Mouse (Mus musculus) thymus, postnatal 10 days (tissue): ENCODE results near the gene Cntn3.

Experiments used
- DNase-seq, 2 experiments: peaks; one replicate each; pipeline ENCODE4 v3.0.0; 2021; ENCODE audit warnings: low spot score in 2 of 2

Cntn3 gene

GRCm38 (mm10) chr6:102478320-102479080, 94.4 kb downstream of the Cntn3 start:
- no peak for DNase-seq

DNA sequence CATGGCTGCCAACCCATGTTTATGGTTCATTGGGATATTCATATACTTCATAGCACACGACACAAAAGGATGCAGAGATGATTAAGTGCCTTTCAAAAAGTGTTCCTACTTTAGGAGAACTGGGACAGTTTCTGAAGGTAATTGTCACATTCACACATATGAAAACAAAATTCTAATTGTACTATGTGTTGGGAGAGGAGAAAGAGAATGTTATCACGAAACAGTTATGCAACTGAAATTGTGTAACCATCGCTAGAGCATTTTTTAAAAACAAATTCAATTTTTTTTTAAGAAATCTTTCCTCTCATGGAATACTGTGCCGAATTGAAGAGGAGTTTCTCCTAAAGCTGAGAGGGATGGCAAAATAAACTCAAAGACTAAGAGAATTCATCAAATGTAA, 134.5 kb downstream of the Cntn3 start:
- no peak for DNase-seq

DNA sequence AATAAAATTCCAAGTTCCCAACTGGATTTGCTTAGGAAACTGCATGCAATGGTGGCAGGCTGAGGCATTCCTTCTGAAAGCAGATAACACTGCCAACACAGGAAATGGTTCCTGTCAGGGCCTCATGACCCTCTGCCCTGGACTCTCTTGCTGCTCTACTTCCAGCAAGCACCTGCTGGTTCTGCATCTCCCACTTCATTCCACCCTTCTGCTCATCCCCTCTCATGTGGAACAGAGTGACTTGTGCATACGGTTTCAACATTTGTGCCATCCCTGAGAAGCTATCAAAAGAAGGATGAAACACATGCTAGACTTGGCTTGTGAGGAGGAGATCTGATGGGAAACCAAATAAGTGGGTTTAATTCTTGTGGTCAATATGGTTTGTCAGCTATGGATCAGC, 145.4 kb downstream of the Cntn3 start:
- DNase-seq, result no peak

DNA sequence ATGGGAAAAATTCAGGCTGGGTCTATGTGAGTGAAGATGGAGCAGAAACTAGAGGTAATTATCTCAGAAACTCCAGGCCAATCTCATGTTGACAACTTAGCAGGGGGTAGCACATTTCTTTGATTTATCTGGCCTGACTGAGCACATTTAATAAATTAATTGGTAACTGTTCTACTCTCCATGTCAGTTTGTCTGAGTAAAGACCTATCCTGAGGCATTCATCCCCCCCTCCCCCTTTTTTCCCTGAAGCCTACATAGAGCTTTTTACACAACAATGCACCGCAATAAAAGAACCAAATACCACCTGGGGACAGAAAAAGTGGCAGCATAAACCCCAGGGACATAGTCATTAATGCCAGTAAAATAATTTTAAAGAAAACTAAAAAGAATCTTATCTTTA, 151.1 kb downstream of the Cntn3 start:
- DNase-seq, result no peak

GRCm38 (mm10) chr6:102388590-102388989, 184.3 kb downstream of the Cntn3 start:
- DNase-seq, result no peak

DNA sequence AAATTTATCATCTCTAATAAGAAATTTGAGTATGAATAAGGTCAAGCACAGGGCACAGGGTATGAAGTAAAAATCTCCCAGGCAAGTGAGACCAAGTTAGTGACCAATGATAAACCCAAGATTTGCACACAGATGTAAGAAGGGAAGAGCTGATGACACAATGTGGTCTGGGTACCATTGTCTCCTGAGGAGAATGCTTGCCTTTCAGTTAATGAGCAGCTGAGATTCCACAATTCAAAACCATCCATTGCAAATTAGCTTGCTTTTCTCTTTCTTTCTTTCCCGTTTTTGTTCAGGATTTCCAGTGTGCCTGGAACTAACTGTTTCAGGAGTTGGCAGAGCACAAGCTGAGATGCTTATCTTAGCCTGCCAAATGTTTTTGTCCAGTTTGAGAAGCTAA, 200.8 kb downstream of the Cntn3 start:
- no peak for DNase-seq

- DNase-seq, result no peak
Measured at GRCm38 (mm10) chr6:102363880-102364279, 209.0 kb downstream of the Cntn3 start.

GRCm38 (mm10) chr6:102363291-102363832, 209.5 kb downstream of the Cntn3 start:
- no peak for DNase-seq

- no peak for DNase-seq
Measured at GRCm38 (mm10) chr6:102332144-102332543, 240.8 kb downstream of the Cntn3 start.

- DNase-seq, result no peak
Measured at GRCm38 (mm10) chr6:102326711-102327110, 246.2 kb downstream of the Cntn3 start.

GRCm38 (mm10) chr6:102322614-102323284, 250.2 kb downstream of the Cntn3 start:
- DNase-seq, result no peak

- DNase-seq, result no peak
Measured at GRCm38 (mm10) chr6:102319755-102320154, 253.1 kb downstream of the Cntn3 start.

DNA sequence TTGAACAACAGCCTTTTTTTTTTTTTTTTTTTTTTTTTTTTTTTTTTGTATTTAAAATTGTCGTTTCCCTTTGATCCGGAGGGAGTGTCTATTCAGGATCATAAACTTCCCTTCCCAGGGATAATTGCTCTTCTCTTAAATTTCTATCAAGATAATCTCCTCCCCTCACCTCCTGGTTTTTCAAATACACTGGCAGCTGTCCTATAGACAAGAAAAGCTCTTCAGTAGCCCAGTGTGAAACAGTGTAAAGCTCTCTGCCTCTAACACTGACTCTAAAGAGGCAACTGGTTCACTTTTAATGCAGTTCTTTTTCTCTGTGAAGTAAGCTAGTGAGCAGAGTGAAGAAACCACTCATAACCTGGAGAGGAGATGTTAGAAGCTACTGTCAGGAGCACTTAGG, 290.0 kb downstream of the Cntn3 start:
- DNase-seq, result no peak

DNA sequence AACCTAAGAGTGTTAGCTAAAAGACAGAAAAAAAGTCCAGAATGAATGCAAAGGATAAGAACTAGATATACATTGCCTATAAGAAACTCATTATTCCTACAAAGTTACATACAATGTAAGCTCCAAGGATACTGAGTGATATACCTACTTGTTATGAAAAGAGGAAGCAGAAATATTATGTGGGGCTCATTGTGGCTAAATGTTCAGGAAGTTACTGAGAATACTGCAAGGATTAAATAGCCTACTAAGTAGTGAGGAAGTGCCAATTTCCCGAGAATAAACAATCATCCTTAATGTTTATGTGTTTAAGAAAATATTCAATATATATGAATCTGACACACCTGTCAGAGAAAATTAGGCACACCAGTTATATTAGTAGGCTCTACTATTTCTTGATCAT, 341.9 kb downstream of the Cntn3 start:
- no peak for DNase-seq

DNA sequence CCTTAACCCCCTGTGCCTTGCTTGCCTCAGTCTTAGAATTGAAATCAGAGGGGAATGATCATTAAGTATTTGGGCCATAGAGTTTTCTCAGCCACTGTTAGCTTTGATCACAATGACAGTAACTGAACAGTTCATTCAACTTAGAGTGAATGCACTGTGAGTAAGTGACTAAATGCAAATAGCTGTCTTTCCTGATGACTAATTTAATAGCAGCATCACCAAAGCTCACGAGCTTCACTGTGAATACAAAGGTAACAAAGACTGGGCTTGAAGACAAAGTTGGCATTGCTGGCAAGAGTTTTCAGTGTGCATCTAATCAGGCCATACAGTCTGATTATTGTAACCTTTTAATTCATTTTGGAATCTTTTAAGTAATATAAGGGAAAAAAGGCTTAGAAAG, 386.6 kb downstream of the Cntn3 start:
- no peak for DNase-seq

- peak in 1 of 2 experiments; percentile 15 for DNase-seq
Measured at GRCm38 (mm10) chr6:102170913-102171312, 402.0 kb downstream of the Cntn3 start.

GRCm38 (mm10) chr6:102161186-102161585, 411.7 kb downstream of the Cntn3 start:
- DNase-seq, result no peak

DNA sequence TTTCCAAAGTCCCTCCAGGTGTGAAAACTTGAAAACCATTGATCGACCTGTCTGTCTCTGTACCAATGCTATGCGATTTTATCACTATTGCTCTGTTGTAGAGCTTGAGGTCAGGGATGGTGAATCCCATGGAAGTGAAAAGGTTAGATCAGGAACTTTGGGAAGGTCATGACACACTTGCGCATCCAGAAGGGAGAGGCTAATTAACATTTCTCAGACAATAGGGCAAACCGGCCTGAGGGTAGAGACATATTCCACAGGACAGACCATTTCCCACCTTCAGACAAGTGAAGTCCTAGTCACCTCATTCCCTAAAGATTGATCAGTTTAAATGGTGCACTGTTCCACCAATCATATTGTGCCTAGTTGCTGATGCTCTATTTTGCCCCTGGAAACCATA, 451.2 kb downstream of the Cntn3 start:
- DNase-seq, result no peak

GRCm38 (mm10) chr6:102120003-102120402, 452.9 kb downstream of the Cntn3 start:
- DNase-seq, result no peak

DNA sequence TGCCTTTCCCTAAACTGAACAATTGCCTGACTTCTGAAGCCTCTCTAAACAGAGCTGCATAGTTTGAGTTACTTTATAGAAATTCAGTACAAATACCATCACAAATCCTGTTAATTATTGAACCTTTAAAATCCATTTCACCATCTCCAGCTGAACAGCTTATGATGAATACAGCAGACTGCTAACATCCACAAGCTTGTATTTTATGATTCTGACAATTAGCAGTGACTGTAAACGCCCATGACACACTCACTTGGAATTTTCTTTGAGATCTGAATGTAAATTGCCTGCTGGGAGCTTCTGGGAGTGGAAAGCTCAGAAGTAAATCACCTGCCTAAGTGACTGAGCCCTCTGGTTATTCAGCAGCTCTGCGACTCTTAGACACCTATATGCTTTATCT, 459.3 kb downstream of the Cntn3 start:
- DNase-seq, result no peak
